Mouse (Mus musculus) urinary bladder, postnatal 36 days (tissue): ENCODE data around the gene Cpne2.

Source experiments
- DNase-seq, 2 experiments: peaks; one replicate each; pipeline ENCODE4 v3.0.0; 2022; ENCODE audit warnings: low spot score in 2 of 2, mixed read lengths in 1 of 2

The Cpne2 gene

DNA sequence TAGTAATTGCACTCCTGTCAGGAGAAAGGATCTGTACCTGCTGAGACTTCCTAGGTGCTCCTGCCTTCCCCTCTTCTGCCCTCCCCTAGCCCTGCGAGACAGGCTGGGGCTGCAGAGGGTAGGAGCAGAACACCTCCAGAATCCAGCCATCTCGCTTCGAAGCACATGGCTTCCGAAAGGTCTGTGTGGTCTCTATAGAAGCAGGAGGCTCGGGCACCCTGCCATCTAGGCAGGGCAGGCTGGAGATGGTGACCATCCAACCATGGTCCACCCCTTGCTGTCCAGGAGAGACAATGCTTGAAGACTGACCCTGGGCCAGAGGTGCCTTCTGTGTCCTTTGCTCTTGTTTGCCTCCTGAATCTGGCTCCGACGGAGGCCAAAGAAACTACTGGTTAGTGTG, 2.8 kb downstream of the Cpne2 start:
- no peak for DNase-seq

DNA sequence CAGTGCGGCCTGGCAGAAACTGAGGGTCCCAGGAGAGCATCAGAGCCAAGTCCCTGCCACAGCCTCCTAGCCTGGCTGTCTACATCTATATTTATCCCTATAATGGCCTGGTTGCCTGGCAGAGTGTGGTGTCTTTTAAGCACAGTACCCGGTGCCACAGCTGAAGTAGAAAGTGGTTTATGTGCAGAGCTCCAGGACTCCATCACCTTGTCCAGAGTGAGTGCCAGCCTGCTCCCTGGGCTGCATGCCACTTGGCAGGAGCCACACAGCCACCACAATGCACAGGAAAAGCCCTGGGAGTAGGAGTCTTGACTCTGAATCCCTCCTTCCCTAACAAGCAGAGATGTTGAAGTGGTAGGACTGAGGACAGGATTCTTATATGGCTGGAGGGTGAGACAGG, 4.7 kb downstream of the Cpne2 start:
- DNase-seq = no peak

GRCm38 (mm10) chr8:94540025-94540424, 7.2 kb downstream of the Cpne2 start:
- no peak for DNase-seq

- DNase-seq = no peak
Observed at GRCm38 (mm10) chr8:94540889-94541795, 8.4 kb downstream of the Cpne2 start.

GRCm38 (mm10) chr8:94543981-94544380, 11.2 kb downstream of the Cpne2 start:
- no peak for DNase-seq

DNA sequence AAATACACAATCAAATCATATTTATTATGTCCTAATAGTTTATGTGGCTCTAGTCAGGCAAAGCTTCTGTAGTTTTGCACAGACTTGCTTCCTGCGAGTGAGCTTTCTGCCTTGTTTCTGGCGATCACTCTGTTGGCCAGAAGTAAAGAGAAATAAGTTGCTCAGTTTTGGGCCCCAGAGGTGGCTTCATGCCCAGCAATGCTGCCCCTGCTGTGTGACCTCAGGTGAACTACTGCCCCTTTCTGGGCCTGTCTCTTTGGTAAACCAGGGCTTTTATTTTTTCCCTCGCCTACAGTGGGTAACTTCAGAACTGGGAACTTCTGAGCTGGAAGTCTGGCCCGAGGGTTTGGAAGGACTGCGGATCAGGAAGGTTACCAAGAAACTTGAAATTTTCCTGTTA, 16.3 kb downstream of the Cpne2 start:
- no peak for DNase-seq

GRCm38 (mm10) chr8:94549482-94549881, 16.7 kb downstream of the Cpne2 start:
- no peak for DNase-seq

DNA sequence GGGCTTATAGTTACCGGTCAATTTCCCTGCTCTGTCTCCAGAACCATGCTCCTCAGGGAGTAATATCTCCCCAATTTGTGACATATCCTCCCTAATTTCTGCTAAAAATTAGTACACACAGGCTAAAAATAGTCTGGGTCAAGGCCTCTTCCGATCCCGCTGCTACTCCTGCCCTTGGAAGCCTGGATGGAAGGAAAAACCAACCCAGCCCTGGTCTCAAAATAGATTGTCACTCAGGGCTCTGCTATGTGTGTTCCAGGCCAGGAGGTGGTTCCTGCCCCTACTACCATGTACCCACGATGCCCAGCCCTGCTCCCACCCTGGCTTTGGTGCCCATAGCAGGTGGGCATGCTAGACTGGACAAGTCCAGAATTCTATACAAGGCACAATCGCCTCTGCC, 17.2 kb downstream of the Cpne2 start:
- no peak for DNase-seq

DNA sequence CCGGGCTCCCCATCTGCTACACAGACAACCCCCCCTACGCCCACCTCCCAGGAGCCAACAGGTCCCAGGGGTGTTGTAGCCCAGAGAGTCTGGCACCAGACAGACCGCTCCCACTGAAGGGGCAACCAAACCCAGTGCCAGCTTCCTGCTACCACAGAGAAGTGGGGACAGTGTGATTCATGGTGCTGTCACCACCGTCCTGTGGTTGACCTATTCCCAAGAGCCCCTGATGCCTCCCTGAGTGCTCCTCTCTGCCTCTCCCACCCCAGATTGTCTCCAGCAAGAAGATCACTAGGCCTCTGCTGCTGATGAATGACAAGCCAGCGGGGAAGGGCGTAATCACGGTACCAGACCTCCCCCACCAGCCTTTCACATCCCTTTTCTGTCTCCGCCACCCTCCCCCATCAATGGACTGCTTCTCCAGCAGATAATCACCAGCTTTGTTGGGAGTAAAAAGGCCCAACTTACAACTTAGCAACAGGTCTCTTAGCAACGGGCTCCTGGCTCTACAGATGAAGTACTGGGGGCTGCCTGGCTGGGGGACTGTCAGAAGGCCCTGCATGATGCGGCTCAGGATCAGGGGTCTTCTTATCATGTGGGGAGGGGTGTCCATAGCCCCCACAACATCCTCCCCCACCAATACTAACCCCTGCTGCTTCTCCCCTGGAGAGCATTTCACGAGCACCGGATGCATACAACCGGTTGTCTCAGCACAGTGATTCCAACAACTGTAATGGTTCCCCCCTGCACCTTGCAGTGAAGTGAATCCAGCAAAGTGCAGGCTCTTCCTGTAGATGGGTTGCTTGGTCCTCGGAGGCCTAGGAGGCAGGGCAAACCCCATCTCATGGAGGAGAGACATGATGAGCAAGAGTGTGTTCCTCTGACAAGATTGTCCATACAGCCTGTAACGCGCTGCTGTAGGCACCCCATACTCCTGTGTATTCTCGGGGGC, 19.0 kb downstream of the Cpne2 start:
- no peak for DNase-seq

- DNase-seq = no peak
Observed at GRCm38 (mm10) chr8:94552696-94553095, 19.9 kb downstream of the Cpne2 start.

DNA sequence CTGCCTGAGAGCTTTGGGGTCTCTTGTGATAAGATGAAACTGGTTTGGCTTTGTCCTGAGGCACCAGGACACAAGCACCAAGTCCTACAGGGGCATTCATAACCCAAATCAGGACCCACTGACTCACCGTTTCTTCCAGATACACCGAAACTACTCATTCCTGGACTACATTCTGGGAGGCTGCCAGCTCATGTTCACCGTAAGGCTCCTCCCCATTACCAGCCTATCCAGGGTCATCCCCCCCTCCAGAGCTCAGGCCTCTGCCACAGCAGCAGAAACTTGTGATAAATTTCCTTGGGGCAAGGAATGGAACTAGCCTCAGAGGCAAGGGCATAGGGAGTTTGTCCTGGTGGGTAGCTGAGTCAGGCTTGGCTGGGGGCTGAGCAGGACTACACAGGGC, 24.5 kb downstream of the Cpne2 start:
- no peak for DNase-seq

- DNase-seq = no peak
Observed at GRCm38 (mm10) chr8:94561256-94561655, 28.5 kb downstream of the Cpne2 start.

GRCm38 (mm10) chr8:94564421-94564820, 31.6 kb downstream of the Cpne2 start:
- no peak for DNase-seq

GRCm38 (mm10) chr8:94566033-94566432, 33.2 kb downstream of the Cpne2 start:
- no peak for DNase-seq

GRCm38 (mm10) chr8:94566446-94567158, 33.8 kb downstream of the Cpne2 start:
- no peak for DNase-seq

- no peak for DNase-seq
Observed at GRCm38 (mm10) chr8:94567159-94567849, 34.5 kb downstream of the Cpne2 start.

- DNase-seq = no peak
Observed at GRCm38 (mm10) chr8:94568098-94568497, 35.3 kb downstream of the Cpne2 start.

DNA sequence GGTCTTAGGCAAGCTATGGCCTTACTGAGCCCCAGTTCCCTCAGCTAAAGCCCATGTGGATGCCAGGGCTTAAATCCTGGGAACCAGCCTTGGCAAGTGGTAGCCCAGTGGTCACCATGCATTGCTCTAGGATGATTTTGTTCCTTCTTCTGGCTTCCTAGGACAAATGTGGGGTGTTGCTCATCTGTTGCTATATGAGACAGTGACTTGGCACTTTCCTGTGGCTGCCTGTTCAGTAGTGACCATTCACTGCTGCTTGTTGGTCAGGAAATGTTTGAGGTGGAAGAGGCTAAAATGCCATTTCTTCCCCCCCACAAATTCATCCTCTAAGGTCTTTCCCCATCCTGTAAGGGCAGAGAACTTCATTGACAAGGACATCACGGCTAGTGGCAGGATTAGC, 36.6 kb downstream of the Cpne2 start:
- no peak for DNase-seq

DNA sequence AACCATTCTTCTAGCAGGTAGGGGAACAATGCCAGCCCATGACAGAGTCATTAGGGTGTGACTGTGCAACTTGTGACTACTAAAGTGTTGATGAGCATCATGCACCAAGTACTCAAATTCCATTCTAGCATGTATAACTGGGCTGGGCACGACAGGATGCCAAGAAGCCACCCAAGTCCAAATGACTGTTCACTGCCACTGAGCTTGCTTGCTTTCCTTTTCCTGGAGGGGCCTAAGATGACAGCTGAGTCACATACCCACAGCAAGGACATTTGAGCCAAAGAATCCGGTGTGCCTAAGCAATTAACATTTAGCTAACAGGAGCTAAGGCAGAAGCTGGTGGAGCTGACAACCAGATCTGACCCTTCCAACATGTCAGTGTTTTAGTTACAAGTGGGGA, 39.1 kb downstream of the Cpne2 start:
- DNase-seq = no peak

DNA sequence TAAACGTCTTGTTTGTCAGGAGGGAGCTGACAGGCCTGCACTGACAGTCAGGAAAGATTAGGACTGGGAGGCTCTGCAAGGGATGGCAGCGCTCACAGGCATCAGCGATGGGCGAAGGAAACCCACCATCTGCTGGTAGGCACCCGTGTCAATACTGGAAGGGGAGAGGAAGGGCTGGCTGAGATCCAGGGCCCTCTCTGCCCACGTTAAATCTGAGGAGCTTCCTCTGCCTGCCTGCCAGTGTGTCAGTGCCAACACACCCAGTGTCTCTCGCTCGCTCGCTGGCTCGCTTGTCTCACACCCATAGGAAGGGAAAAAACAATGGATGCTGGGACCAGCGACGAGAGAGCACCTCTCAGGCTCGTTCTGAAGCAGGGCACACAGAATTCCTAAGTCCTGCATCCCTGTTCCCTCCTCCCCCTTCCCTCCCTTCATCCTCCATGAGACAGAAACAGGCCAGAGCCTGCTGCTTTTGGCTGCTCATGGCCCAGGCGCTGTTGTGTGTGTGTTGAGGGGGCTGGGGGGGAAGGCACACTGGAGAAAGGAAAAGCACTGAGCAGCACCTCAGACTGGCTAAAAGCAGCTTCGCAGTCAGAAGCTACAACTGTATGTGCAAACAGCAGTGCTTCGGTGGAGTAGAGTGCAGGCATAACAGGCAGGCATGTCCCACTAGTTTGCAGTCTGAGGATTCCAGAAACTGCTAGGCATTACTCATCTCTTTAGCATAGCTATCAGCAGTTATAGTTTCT, 41.5 kb downstream of the Cpne2 start:
- DNase-seq = no peak

- no peak for DNase-seq
Observed at GRCm38 (mm10) chr8:94575148-94575547, 42.4 kb downstream of the Cpne2 start.
